Mouse (Mus musculus) cerebellum, postnatal 4 days (tissue): ENCODE results near the gene Gm38100.

Source experiments
- DNase-seq, 2 experiments: peaks; one replicate each; pipeline ENCODE4 v3.0.0; 2022; ENCODE audit warnings: low spot score in 2 of 2, mixed read lengths in 1 of 2

Gm38100 gene

GRCm38 (mm10) chr1:175967004-175967745 lies 47.0 kb downstream of the Gm38100 start:
- peak in 1 of 2 experiments; percentile 11 for DNase-seq

- DNase-seq, result no peak
These were observed 50.6 kb downstream of the Gm38100 start for GRCm38 (mm10) chr1:175970710-175971109.
